Mouse (Mus musculus) liver, embryonic 13.5 days (tissue): ENCODE measurements around the gene Syt14. TPM values are rescaled to one million over a fixed set of nuclear protein-coding genes. Genes with fewer than 3 reads are reported as not detected.

Source experiments
- ATAC-seq: fragments of 200-750 bp; cut with Nextera tagmentation; 2 replicates; pipeline ENCODE4 v1.8.0; 2017; ENCODE audit warnings: low read depth, mild to moderate bottlenecking, moderate number of reproducible peaks, moderate library complexity
- DNase-seq: peaks from one replicate; pipeline ENCODE4 v3.0.0; 2022
- H3K27ac ChIP-seq: fragments of 300-500 bp; sonication (generic); 2 replicates; pipeline ENCODE4 v1.5.1; 2015; ENCODE audit warnings: moderate library complexity, mild to moderate bottlenecking, inconsistent platforms
- H3K27me3 ChIP-seq: fragments of 300-500 bp; sonication (generic); 2 replicates; pipeline ENCODE4 v1.6.1; 2015; ENCODE audit warnings: mild to moderate bottlenecking, inconsistent platforms
- H3K36me3 ChIP-seq: fragments of 300-500 bp; sonication (generic); 2 replicates; pipeline ENCODE4 v1.6.1; 2015; ENCODE audit warnings: mild to moderate bottlenecking, inconsistent platforms
- H3K4me1 ChIP-seq: fragments of 300-500 bp; sonication (generic); replicated peaks from 2 replicates; pipeline ENCODE4 v1.6.1; 2015; ENCODE audit warnings: inconsistent platforms
- H3K4me2 ChIP-seq: fragments of 300-500 bp; sonication (generic); 2 replicates; pipeline ENCODE4 v1.6.1; 2015; ENCODE audit warnings: inconsistent platforms, mild to moderate bottlenecking, moderate library complexity
- H3K4me3 ChIP-seq: fragments of 300-500 bp; sonication (generic); replicated peaks from 2 replicates; pipeline ENCODE4 v1.5.1; 2015; ENCODE audit warnings: mild to moderate bottlenecking, inconsistent platforms
- H3K9ac ChIP-seq: fragments of 300-500 bp; sonication (generic); 2 replicates; pipeline ENCODE4 v1.6.1; 2015; ENCODE audit warnings: mild to moderate bottlenecking, inconsistent platforms
- H3K9me3 ChIP-seq: fragments of 300-500 bp; sonication (generic); replicated peaks from 2 replicates; pipeline ENCODE4 v1.6.1; 2016; ENCODE audit warnings: inconsistent platforms
- WGBS: fragments of 180-500 bp; shearing (Covaris S2); methylation state at CpG from one replicate; pipeline ENCODE4 v1.1.7; 2015; ENCODE audit not compliant: insufficient replicate concordance; 5-methylcytosine and 5-hydroxymethylcytosine counted together
- polyA plus RNA-seq: library from polyadenylated mRNA; unstranded; fragments of >200 nt; fragmentation: Nextera tagmentation; extraction: Ambion mirVana; gene quantifications from 2 replicates; pipeline ENCODE4 v1.2.1, GENCODE M21; 2015

Gene Syt14
- polyA plus RNA-seq, 1 experiment from 2014 or later: 5.0 TPM

DNA sequence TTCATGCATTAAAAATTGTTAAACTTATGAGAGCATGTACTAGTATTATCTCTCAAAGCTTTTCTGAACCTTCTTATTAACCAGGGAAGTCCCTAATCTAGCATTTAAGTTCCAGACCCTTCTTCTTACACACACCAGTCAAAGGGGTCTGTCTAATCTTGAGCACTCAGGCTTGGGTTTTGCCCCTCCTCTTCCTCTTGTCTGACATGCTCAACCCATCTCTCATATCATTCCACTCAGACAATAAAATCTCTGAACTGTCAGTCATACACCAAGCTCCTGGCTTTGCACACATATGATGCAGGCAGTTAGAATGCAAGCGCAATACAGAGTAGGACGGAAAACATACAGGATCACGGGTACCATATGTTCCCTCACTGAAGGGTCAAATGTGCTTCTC lies 48.4 kb downstream of the Syt14 start:
- Histone ChIP-seq H3K27me3 (no peaks in the 10 kb centered on the region), H3K27ac (no peak overlapping the region), H3K4me2 (no peak overlapping the region), H3K9ac (no peak overlapping the region), H3K36me3 (0 out of 2 replicates have a peak, but pooled peaks cover 7% of the 10 kb centered on the region), H3K4me1 (peaks cover 32% of the 10 kb centered on the region), H3K9me3 (no peaks in the 10 kb centered on the region), H3K4me3 (no peak overlapping the region)
- peak; percentile 31 for DNase-seq
- 59% methylated on average over 3 of the region's 3 CpGs for WGBS
- ATAC-seq: peak; percentile 85

DNA sequence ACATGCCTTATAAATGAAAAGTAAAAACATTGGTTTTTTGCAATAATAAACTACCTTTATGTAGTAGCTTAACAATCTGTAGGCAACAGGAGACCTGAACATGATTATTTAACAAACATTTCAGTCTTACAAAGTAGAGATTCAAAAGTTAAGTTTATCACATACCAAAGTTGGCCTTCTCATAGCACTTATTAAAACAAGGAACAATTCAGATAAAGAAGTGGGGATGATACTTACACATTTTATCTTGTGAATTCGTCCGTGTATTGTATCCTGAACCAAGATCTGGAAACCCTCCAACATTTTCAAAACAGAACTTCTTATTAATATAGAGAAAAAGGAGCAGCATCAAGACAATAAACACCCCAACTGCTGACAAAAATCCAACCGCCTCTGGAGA lies 49.1 kb downstream of the Syt14 start:
- no peak overlapping the region for H3K27ac ChIP-seq
- H3K4me3 ChIP-seq: no peak overlapping the region
- no peak for DNase-seq
- H3K9me3 ChIP-seq: no peaks in the 10 kb centered on the region
- H3K4me2 ChIP-seq: no peak overlapping the region
- ATAC-seq: no peak
- H3K36me3 ChIP-seq: 0 out of 2 replicates have a peak, but pooled peaks cover 7% of the 10 kb centered on the region
- H3K9ac ChIP-seq: no peak overlapping the region
- H3K27me3 ChIP-seq: no peaks in the 10 kb centered on the region
- 35% methylated on average over 3 of the region's 3 CpGs for WGBS
- H3K4me1 ChIP-seq: peaks cover 37% of the 10 kb centered on the region

DNA sequence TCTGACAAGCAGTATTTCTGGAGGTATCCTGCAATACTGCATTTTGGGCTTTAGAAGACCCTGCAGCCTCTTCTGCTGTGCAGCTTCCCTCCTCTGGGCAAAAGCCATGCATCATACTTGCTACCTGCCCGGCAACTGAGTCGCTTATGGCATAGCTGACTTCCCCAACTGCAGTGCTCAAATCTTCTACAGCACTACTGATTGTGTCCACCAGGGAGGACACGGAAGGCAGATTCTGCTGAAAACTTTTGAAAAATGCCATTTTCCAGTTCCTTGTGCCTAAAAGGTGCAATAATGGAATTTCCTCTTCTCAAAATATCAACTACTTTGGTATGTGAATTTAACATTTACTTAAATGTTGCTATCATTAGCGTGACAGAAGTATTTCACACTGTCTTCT lies 51.2 kb downstream of the Syt14 start:
- no peak overlapping the region for H3K4me2 ChIP-seq
- H3K4me1 ChIP-seq: peaks cover 40% of the 10 kb centered on the region
- DNase-seq (no peak), ATAC-seq (no peak)
- H3K9ac ChIP-seq: no peak overlapping the region
- WGBS: 80% methylated on average over 4 of the region's 4 CpGs
- peaks cover 13% of the 10 kb centered on the region for H3K36me3 ChIP-seq
- no peaks in the 10 kb centered on the region for H3K27me3 ChIP-seq
- no peak overlapping the region for H3K4me3 ChIP-seq
- no peak overlapping the region for H3K27ac ChIP-seq
- H3K9me3 ChIP-seq: no peaks in the 10 kb centered on the region

DNA sequence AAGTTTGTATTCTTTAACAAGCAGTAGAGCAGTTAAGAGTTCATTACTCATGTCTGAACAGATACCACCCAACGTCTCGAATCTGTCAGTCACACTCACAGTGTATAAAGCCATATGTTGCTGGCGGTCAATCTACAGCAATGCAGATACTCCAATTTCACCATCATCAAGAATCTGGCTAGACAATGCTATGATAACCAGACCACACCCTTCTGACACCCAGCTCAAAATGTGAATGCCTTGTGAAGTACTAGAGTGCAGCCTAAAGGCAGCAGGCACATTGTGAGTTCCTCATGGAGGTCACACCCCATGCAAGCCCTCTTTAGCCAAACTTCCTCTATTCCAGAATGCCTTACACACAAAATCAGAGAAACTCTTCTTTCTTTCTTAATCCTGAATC lies 53.9 kb downstream of the Syt14 start:
- Histone ChIP-seq H3K27me3 (no peaks in the 10 kb centered on the region), H3K9ac (no peak overlapping the region), H3K4me3 (no peak overlapping the region), H3K27ac (no peak overlapping the region), H3K9me3 (no peaks in the 10 kb centered on the region), H3K4me2 (no peak overlapping the region), H3K4me1 (peaks cover 26% of the 10 kb centered on the region), H3K36me3 (peaks cover 27% of the 10 kb centered on the region)
- ATAC-seq (peak; percentile 84), DNase-seq (peak; percentile 20)
- whole genome bisulfite sequencing: 26% methylated on average over 3 of the region's 3 CpGs

DNA sequence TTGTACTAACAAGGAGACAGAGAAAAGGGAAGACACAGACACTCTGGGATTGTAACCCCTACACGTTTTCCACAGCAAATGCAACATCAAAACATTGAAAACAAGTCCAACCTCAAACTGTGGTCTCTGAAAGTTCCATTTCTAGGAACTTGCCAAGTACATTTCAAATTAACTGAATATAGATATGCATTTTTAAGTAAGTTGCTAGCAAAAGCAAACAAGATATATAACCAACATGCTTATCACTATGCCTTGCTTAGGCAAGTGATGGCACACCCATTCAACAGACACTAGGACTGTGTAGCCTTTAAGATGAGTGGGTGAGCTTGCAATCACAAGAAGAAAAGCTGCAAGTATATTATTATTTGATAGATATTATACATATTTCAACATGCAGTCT lies 54.5 kb downstream of the Syt14 start:
- 29% methylated on average over 1 of the region's 1 CpGs for WGBS
- Histone ChIP-seq H3K4me2 (no peak overlapping the region), H3K36me3 (peaks cover 27% of the 10 kb centered on the region), H3K4me3 (no peak overlapping the region), H3K4me1 (peaks cover 23% of the 10 kb centered on the region), H3K27ac (no peak overlapping the region), H3K9me3 (no peaks in the 10 kb centered on the region), H3K9ac (no peak overlapping the region), H3K27me3 (no peaks in the 10 kb centered on the region)
- ATAC-seq (peak; percentile 84), DNase-seq (no peak)

DNA sequence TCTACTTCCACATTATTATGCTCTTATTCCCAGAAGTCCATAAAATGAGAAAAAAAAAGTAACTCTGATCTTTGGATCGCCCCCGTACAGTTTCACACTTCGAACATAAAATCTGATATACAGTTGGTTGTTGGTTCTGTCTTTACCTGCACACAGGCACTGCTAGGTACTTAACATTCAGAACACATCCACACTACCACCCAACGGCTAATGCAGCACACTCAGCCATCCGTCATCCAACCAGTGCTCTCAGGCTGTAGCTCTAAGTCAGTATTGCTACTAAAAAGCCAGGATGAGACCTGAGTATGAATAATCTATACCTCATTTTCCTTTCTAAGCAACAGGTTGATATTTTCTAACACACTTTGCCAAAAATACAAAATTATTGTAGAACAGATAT lies 73.3 kb downstream of the Syt14 start:
- Histone ChIP-seq H3K36me3 (peaks cover 19% of the 10 kb centered on the region), H3K9me3 (no peaks in the 10 kb centered on the region), H3K4me2 (no peak overlapping the region), H3K9ac (no peak overlapping the region), H3K27ac (no peak overlapping the region), H3K4me3 (no peak overlapping the region), H3K27me3 (no peaks in the 10 kb centered on the region), H3K4me1 (no peaks in the 10 kb centered on the region)
- ATAC-seq: no peak
- WGBS: 88% methylated on average over 5 of the region's 5 CpGs
- DNase-seq: no peak

DNA sequence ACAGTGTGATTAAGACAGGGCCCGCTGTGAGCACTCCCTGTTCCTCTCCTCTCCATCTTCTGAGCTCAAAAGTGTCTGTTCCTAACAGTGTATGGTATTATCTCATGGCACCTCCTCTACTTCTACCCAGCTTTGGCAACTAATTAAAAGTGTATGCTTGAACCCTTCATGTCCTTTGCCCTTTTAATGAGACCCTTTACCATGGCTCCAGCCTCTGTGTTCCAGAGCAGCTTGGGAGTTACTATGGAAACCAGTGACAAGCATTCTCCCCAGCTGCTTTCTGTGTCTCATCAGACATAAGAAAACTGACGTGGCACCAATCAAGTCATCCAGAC lies 87.8 kb downstream of the Syt14 start:
- Histone ChIP-seq H3K4me1 (no peaks in the 10 kb centered on the region), H3K27me3 (no peaks in the 10 kb centered on the region), H3K9ac (no peak overlapping the region), H3K36me3 (no peaks in the 10 kb centered on the region), H3K4me3 (no peak overlapping the region), H3K9me3 (no peaks in the 10 kb centered on the region), H3K27ac (no peak overlapping the region), H3K4me2 (no peak overlapping the region)
- DNase-seq: no peak
- no peak for ATAC-seq
- WGBS: 66% methylated on average over 2 of the region's 2 CpGs

DNA sequence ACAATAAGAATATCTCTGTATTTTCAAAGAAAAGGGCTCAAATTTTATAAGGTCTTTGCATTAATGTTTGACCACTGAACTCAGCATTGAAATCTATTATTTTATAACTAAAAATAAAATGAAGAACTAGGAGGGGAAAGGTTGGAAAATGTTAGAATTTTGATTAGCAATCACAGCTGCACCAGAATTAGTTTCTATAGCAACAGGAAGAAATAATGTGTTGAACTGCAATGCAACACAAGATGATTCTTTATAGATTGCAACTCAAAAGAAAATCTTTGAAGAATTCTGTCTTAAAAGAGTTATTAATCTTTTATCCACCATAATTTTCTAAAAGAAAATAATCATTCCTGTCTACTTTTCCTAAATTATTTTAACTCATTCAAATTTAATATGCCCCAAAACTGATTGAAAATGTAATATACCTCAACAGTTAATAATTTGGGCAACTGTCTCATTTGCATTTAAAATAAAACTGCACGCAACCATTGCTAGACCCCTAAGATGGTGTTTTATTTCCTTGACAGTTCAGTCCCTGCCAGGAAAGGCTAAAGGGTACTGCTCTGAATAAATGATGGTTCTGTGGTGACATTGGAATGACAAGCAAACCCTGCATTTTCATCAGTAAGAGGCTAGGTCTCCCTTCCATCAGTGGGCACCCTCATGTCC lies 88.3 kb downstream of the Syt14 start:
- Histone ChIP-seq H3K4me2 (no peak overlapping the region), H3K36me3 (no peaks in the 10 kb centered on the region), H3K4me3 (no peak overlapping the region), H3K9ac (no peak overlapping the region), H3K27me3 (no peaks in the 10 kb centered on the region), H3K27ac (no peak overlapping the region), H3K9me3 (no peaks in the 10 kb centered on the region), H3K4me1 (no peaks in the 10 kb centered on the region)
- no peak for DNase-seq
- no peak for ATAC-seq
- WGBS: 88% methylated on average over 1 of the region's 1 CpGs

DNA sequence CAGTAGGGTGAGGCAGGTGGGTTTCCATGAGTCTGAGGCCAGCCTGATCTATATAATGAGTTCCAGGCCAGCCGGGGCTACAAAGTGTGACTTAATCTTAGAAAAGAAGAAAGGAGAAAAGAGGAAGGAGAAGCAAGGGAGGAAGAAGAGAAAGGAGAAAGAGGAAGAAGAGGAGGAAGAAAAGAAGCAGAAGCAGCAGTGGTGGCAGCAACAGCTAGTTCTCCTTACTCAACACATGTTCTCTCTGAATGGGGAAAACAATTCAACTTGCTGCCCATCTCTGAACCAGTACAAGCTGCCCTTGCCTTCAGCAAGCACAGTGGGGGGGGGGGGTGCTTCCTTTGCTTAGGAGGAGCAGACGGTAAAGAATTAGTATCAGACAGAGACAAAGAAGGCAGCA lies 96.5 kb downstream of the Syt14 start:
- Histone ChIP-seq H3K4me2 (no peak overlapping the region), H3K27me3 (no peaks in the 10 kb centered on the region), H3K36me3 (no peaks in the 10 kb centered on the region), H3K9ac (no peak overlapping the region), H3K4me1 (no peaks in the 10 kb centered on the region), H3K4me3 (no peak overlapping the region), H3K9me3 (no peaks in the 10 kb centered on the region), H3K27ac (no peak overlapping the region)
- no peak for ATAC-seq
- no peak for DNase-seq
- 31% methylated on average over 2 of the region's 2 CpGs for WGBS

DNA sequence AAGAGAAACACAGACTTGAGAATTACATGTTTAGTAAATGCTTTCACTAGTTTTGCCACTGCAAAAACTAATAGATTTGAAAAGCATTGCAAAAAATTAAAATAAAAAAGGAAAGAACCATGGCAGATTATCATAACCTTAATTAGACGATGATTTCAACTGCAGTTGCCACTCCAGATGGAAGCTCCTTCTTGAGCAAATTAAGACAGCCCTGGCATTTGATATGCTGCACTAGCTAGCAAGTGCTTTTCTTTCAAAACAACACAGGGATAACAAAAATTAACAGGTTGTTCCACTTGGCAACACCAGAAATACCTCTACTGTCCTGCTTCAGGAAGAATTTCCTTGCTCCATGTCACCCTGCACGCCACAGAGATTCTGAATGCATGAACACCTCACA lies 97.6 kb downstream of the Syt14 start:
- DNase-seq (no peak), ATAC-seq (no peak)
- Histone ChIP-seq H3K27ac (no peak overlapping the region), H3K4me1 (no peaks in the 10 kb centered on the region), H3K9ac (no peak overlapping the region), H3K27me3 (no peaks in the 10 kb centered on the region), H3K9me3 (no peaks in the 10 kb centered on the region), H3K4me2 (no peak overlapping the region), H3K4me3 (no peak overlapping the region), H3K36me3 (peaks cover 2% of the 10 kb centered on the region; the same call in 1 of the 2 replicates)
- WGBS: 82% methylated on average over 2 of the region's 2 CpGs

DNA sequence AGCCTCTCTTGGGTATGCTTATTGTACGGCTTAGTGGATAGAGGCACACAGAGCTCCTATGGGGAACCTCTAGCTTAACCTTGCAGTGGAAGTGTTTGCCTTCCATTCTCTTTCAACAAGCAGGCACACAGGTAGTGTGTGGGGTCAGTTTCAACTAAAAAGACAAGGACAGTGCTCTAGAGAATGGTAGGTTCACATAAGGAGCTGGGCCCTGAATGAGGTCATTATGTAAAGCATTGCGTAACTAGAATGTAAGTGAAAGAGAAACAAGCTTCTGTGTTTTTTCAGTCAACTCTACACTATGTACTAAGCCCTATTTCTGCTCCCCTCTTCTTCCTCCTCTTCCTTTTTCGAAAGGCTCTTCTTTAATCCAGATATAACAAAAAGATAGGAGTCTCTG lies 103.8 kb downstream of the Syt14 start:
- H3K4me2 ChIP-seq: no peak overlapping the region
- peaks cover 27% of the 10 kb centered on the region for H3K36me3 ChIP-seq
- DNase-seq (no peak), ATAC-seq (peak; percentile 69)
- no peaks in the 10 kb centered on the region; the same call in 1 of the 2 replicates for H3K9me3 ChIP-seq
- H3K4me3 ChIP-seq: no peak overlapping the region
- no peaks in the 10 kb centered on the region for H3K27me3 ChIP-seq
- WGBS: 77% methylated on average over 3 of the region's 3 CpGs
- H3K27ac ChIP-seq: no peak overlapping the region
- H3K4me1 ChIP-seq: no peaks in the 10 kb centered on the region
- no peak overlapping the region for H3K9ac ChIP-seq

DNA sequence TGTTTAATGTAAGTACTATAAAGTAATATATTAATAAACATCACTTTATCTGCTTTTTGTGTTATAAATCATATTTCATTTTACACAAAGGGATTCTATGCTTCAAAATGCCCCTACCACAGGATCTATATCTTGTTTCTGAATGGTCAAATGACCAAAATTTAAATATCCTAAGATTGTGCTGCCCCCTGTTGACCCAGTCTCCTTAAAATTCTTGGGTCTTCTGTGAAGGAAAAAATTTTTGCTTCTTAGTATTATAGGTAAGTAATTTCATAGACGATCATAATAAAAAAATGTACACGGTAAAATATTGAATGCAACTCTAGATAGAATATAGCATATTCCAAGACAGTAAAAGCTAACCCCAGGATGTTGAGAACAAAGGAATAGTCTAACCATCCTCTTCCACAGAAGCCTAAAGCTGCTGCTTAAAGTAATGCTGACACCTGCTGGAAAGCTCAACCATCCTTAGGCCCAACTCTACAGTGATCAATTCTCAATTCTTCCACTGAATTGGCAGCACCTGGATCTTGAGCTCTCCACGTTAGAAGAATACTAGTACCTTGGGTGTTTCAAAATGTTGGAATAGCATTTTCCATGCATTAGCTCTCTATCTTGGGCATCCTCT lies 123.4 kb downstream of the Syt14 start:
- Histone ChIP-seq H3K4me3 (no peak overlapping the region), H3K27me3 (no peaks in the 10 kb centered on the region), H3K27ac (no peak overlapping the region), H3K36me3 (no peaks in the 10 kb centered on the region), H3K9me3 (no peaks in the 10 kb centered on the region), H3K4me2 (no peak overlapping the region), H3K9ac (no peak overlapping the region), H3K4me1 (no peaks in the 10 kb centered on the region)
- DNase-seq (no peak), ATAC-seq (no peak)
- 65% methylated on average over 3 of the region's 3 CpGs for WGBS
